Mouse (Mus musculus): ENCODE measurements around the gene 2010300C02Rik.

GRCm38 (mm10) chr1:37696918-37697317 is 23.0 kb downstream of the 2010300C02Rik start:
- TF ChIP-seq CTCF (IDR thresholded peaks at IDR 0.05; ENCODE audit: low read depth, low read length) (no peak), POLR2A (IDR thresholded peaks at IDR 0.05; ENCODE audit: extremely low read depth, insufficient read depth, low read length) (no peak)

All from liver, adult 2 months (tissue).